Mouse (Mus musculus) midbrain, embryonic 13.5 days (tissue): ENCODE data around the gene Mtg1. TPM values are rescaled to one million over a fixed set of nuclear protein-coding genes. Genes with fewer than 3 reads are reported as not detected.

Experiments
- ATAC-seq: fragments of 200-750 bp; cut with Nextera tagmentation; 2 replicates; pipeline ENCODE4 v1.8.0; 2017; ENCODE audit warnings: mild to moderate bottlenecking, moderate TSS enrichment, moderate library complexity
- H3K27ac ChIP-seq: fragments of 300-500 bp; sonication (generic); 2 replicates; pipeline ENCODE4 v1.5.1; 2015; ENCODE audit warnings: inconsistent platforms, mild to moderate bottlenecking, moderate library complexity
- H3K27me3 ChIP-seq: fragments of 300-500 bp; sonication (generic); 2 replicates; pipeline ENCODE4 v1.6.1; 2015; ENCODE audit warnings: mild to moderate bottlenecking, inconsistent platforms
- H3K36me3 ChIP-seq: fragments of 300-500 bp; sonication (generic); 2 replicates; pipeline ENCODE4 v1.6.1; 2015; ENCODE audit warnings: mild to moderate bottlenecking, inconsistent platforms
- H3K4me1 ChIP-seq: fragments of 300-500 bp; sonication (generic); replicated peaks from 2 replicates; pipeline ENCODE4 v1.6.1; 2015; ENCODE audit warnings: inconsistent platforms
- H3K4me2 ChIP-seq: fragments of 300-500 bp; sonication (generic); replicated peaks from 2 replicates; pipeline ENCODE4 v1.6.1; 2015; ENCODE audit warnings: moderate library complexity, mild to moderate bottlenecking, inconsistent platforms
- H3K4me3 ChIP-seq: fragments of 300-500 bp; sonication (generic); replicated peaks from 2 replicates; pipeline ENCODE4 v1.5.1; 2015; ENCODE audit warnings: mild to moderate bottlenecking, inconsistent platforms
- H3K9ac ChIP-seq: fragments of 300-500 bp; sonication (generic); replicated peaks from 2 replicates; pipeline ENCODE4 v1.6.1; 2015; ENCODE audit warnings: mild to moderate bottlenecking, inconsistent platforms
- H3K9me3 ChIP-seq: fragments of 300-500 bp; sonication (generic); 2 replicates; pipeline ENCODE4 v1.6.1; 2016; ENCODE audit warnings: mild to moderate bottlenecking, inconsistent platforms
- WGBS: fragments of 180-500 bp; shearing (Covaris S2); methylation state at CpG from one replicate; pipeline ENCODE4 v1.1.7; 2015; 5-methylcytosine and 5-hydroxymethylcytosine counted together
- polyA plus RNA-seq: library from polyadenylated mRNA; unstranded; fragments of >200 nt; fragmentation: Nextera tagmentation; extraction: Ambion mirVana; gene quantifications from 2 replicates; pipeline ENCODE4 v1.2.1, GENCODE M21; 2015

Gene Mtg1
- polyA plus RNA-seq = 29.2 and 32.8 TPM in 2 replicates

- H3K4me3 ChIP-seq = peak within 1 kb of the TSS; percentile 73
- H3K36me3 ChIP-seq = no peaks in the 10 kb centered on the region; the same call in 1 of the 2 replicates
- H3K9ac ChIP-seq = peak within 1 kb of the TSS; percentile 84
- no peaks in the 10 kb centered on the region for H3K9me3 ChIP-seq
- no peaks in the 10 kb centered on the region for H3K27me3 ChIP-seq
- peaks cover 15% of the 10 kb centered on the region for H3K4me1 ChIP-seq
- peak; percentile 98 for ATAC-seq
- H3K4me2 ChIP-seq = peak within 1 kb of the TSS; percentile 92
- 2% methylated on average over 39 of the region's 39 CpGs for WGBS
- peak within 1 kb of the TSS; percentile 71 for H3K27ac ChIP-seq
These were observed at the start of gene Mtg1 for GRCm38 (mm10) chr7:140137135-140138020. TSS of gene Mtg1 (plus strand) at chr7:140137564.

GRCm38 (mm10) chr7:140090601-140091000, 46.8 kb upstream of the Mtg1 start:
- no peak overlapping the region for H3K4me3 ChIP-seq
- no peaks in the 10 kb centered on the region for H3K4me1 ChIP-seq
- ATAC-seq = no peak
- H3K27ac ChIP-seq = no peak overlapping the region
- 73% methylated on average over 10 of the region's 10 CpGs for WGBS
- H3K9me3 ChIP-seq = no peaks in the 10 kb centered on the region
- no peak overlapping the region for H3K9ac ChIP-seq
- H3K4me2 ChIP-seq = no peak overlapping the region
- no peaks in the 10 kb centered on the region for H3K27me3 ChIP-seq
- no peaks in the 10 kb centered on the region for H3K36me3 ChIP-seq

DNA sequence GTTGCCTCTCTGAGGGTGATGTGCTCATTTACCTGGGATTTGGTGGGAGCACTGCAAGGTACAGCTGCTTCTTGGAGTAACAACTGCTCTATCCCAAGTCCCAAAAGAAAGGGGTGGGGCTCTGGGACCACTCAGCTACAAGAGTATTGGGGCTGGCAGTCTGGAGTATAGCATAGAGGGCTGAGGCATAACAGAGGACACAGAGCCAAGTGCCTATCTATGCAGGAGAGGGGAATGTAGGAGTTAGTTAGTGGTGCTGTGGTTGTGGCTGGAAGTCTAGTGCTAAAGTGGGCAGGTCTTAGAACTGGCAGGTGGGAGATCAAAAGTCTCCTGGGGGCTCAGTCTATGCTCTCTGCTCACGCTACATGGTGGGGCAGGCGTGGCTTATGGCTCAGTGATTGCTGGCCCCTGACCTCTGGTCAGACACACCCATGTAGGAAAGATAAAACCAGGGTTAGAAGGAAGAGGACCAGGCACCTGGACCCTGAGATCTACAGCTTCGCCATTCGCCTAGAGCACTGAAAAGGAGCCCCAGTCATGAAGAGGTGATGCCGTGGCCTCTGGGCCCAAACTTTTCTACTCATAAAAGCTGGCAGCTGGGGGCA, 44.3 kb upstream of the Mtg1 start, which contains the start of gene Prap1:
Prap1 (plus strand) TSS at position 472 of the 605 bp plus-strand sequence.
- Histone ChIP-seq H3K9ac (no peak within 1 kb of the TSS), H3K27me3 (no peaks in the 10 kb centered on the region), H3K27ac (no peak within 1 kb of the TSS), H3K4me3 (no peak within 1 kb of the TSS), H3K4me2 (no peak within 1 kb of the TSS), H3K9me3 (no peaks in the 10 kb centered on the region), H3K4me1 (no peaks in the 10 kb centered on the region), H3K36me3 (no peaks in the 10 kb centered on the region)
- 76% methylated on average over 5 of the region's 5 CpGs for WGBS
- ATAC-seq = no peak

- no peak for ATAC-seq
- no peaks in the 10 kb centered on the region for H3K4me1 ChIP-seq
- H3K9me3 ChIP-seq = no peaks in the 10 kb centered on the region
- H3K9ac ChIP-seq = no peak overlapping the region
- no peak overlapping the region for H3K4me3 ChIP-seq
- H3K27ac ChIP-seq = no peak overlapping the region
- 72% methylated on average over 5 of the region's 5 CpGs for WGBS
- no peaks in the 10 kb centered on the region for H3K36me3 ChIP-seq
- no peaks in the 10 kb centered on the region for H3K27me3 ChIP-seq
- no peak overlapping the region for H3K4me2 ChIP-seq
These were observed 42.4 kb upstream of the Mtg1 start for GRCm38 (mm10) chr7:140094954-140095353.

DNA sequence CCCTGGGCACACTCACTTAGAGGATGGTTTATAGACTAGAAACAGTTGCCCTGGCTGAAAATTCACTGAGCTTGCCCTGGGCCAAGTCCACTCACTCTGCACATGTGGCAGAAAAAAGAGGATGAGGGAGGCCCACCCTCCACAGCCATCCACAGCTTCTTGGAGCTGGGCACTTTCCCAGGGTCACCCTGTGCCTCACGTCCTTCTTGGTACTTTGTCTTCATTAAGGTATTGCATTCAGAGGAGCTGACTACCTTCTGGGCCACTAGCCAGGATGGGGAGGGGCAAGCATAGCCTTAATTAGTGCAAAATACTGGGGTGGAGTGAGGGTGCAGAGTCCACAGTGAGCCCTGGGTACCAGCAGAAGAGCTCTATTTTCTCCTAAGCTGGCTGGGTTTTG, 41.8 kb upstream of the Mtg1 start:
- no peaks in the 10 kb centered on the region for H3K36me3 ChIP-seq
- no peak overlapping the region for H3K9ac ChIP-seq
- no peak overlapping the region for H3K27ac ChIP-seq
- no peaks in the 10 kb centered on the region for H3K9me3 ChIP-seq
- H3K4me1 ChIP-seq = no peaks in the 10 kb centered on the region
- H3K27me3 ChIP-seq = no peaks in the 10 kb centered on the region
- no peak overlapping the region for H3K4me2 ChIP-seq
- H3K4me3 ChIP-seq = no peak overlapping the region
- ATAC-seq = no peak
- WGBS = 59% methylated on average over 1 of the region's 1 CpGs

- peaks cover 3% of the 10 kb centered on the region; the same call in 1 of the 2 replicates for H3K27me3 ChIP-seq
- no peak for ATAC-seq
- H3K9me3 ChIP-seq = no peaks in the 10 kb centered on the region
- no peaks in the 10 kb centered on the region for H3K36me3 ChIP-seq
- H3K4me3 ChIP-seq = no peak overlapping the region
- H3K4me2 ChIP-seq = no peak overlapping the region
- H3K27ac ChIP-seq = no peak overlapping the region
- no peak overlapping the region for H3K9ac ChIP-seq
- H3K4me1 ChIP-seq = peaks cover 1% of the 10 kb centered on the region; the same call in 1 of the 2 replicates
These were observed 41.3 kb upstream of the Mtg1 start for GRCm38 (mm10) chr7:140096055-140096454.

GRCm38 (mm10) chr7:140098466-140098865, 38.9 kb upstream of the Mtg1 start:
- Histone ChIP-seq H3K27ac (no peak overlapping the region), H3K9me3 (no peaks in the 10 kb centered on the region), H3K9ac (no peak overlapping the region), H3K4me2 (no peak overlapping the region), H3K27me3 (peaks cover 15% of the 10 kb centered on the region), H3K4me1 (peaks cover 18% of the 10 kb centered on the region), H3K4me3 (no peak overlapping the region), H3K36me3 (no peaks in the 10 kb centered on the region)
- 91% methylated on average over 1 of the region's 1 CpGs for WGBS
- no peak for ATAC-seq

DNA sequence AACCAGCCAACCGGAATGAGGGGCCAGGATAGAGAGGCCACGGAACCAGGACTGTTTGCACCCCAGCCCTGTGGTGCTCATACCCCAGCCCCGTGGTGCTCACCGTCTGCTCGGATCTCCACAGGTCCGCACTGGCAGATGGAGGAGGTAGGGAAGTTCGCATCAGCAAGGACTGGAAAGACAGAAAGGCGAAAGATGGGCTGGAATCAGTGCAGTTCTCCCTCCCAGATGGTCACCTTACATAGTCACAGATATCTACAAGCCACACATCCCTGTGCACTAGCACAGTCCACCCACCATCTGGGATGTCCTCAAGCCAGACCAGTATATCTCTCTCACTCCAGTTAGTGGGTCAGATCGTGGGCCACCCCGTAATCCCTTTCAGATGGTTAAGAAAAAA, 35.9 kb upstream of the Mtg1 start:
- peak overlapping the region; percentile 65 for H3K9ac ChIP-seq
- no peaks in the 10 kb centered on the region for H3K9me3 ChIP-seq
- peak overlapping the region; percentile 39 for H3K4me3 ChIP-seq
- peak; percentile 31; the same call in 1 of the 2 replicates for ATAC-seq
- H3K27ac ChIP-seq = no peak overlapping the region
- H3K27me3 ChIP-seq = peaks cover 15% of the 10 kb centered on the region
- H3K4me1 ChIP-seq = peaks cover 18% of the 10 kb centered on the region
- H3K36me3 ChIP-seq = peaks cover 19% of the 10 kb centered on the region
- H3K4me2 ChIP-seq = peak overlapping the region; percentile 65
- WGBS = 72% methylated on average over 10 of the region's 10 CpGs

DNA sequence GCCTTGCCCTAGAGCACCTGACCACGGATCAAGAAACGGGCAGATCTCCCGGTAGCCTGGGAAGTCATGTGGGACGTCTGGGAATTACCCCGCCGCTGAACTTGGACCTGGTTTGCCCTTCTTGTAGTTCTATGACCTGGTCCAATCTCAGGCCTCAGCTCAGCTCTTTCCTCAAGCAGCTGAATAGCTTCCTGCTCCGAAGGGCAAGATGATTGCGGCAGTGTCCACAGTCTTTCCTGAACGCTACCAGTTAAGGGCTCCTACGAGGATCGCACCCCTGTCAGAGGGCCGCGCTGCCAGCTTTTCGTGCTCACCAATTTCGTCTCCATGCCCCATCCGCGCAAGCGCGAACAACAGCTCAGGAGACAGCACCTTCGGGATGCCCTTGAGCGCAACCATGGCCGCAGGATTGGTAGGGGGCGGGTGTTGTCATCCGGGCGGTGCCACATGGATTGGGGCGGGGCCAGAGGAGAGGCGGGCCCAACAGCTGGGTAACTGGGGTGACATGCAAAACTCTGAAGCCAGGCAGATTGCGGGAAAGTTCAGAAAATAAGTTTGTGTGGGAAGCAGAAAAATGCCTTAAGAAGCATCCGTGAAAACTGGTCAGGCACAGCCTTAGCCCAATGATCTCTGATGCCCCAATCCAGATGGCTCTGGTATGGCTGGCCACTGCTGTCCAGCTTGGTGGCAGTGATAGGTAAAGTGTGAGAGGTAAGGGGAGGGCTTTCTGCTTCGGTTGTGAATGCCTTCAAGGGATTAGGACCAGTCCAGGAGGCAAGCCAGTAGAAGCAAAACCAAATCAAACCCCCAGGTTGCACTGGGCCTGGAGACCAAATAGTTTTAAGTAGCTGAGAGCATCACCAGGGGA, 35.1 kb upstream of the Mtg1 start, which contains the start of gene Fuom:
Fuom (minus strand) TSS at position 449 of the 868 bp plus-strand sequence.
- Histone ChIP-seq H3K27ac (no peak within 1 kb of the TSS), H3K27me3 (peaks cover 15% of the 10 kb centered on the region), H3K4me3 (peak within 1 kb of the TSS; percentile 39), H3K4me2 (peak within 1 kb of the TSS; percentile 65), H3K9me3 (no peaks in the 10 kb centered on the region), H3K36me3 (peaks cover 24% of the 10 kb centered on the region), H3K9ac (peak within 1 kb of the TSS; percentile 65), H3K4me1 (peaks cover 18% of the 10 kb centered on the region)
- WGBS = 2% methylated on average over 30 of the region's 30 CpGs
- peak; percentile 87 for ATAC-seq

GRCm38 (mm10) chr7:140104009-140104408, 33.4 kb upstream of the Mtg1 start:
- no peak for ATAC-seq
- Histone ChIP-seq H3K9me3 (no peaks in the 10 kb centered on the region), H3K4me1 (peaks cover 18% of the 10 kb centered on the region), H3K27me3 (peaks cover 15% of the 10 kb centered on the region), H3K9ac (no peak overlapping the region), H3K27ac (no peak overlapping the region), H3K4me3 (no peak overlapping the region), H3K4me2 (no peak overlapping the region), H3K36me3 (peaks cover 42% of the 10 kb centered on the region)
- WGBS = 86% methylated on average over 4 of the region's 4 CpGs

GRCm38 (mm10) chr7:140111943-140112342, 25.4 kb upstream of the Mtg1 start:
- H3K9me3 ChIP-seq = no peaks in the 10 kb centered on the region
- H3K27me3 ChIP-seq = no peaks in the 10 kb centered on the region
- no peak for ATAC-seq
- H3K4me1 ChIP-seq = peaks cover 14% of the 10 kb centered on the region
- H3K27ac ChIP-seq = no peak overlapping the region
- WGBS = 74% methylated on average over 3 of the region's 3 CpGs
- no peak overlapping the region for H3K4me2 ChIP-seq
- H3K9ac ChIP-seq = no peak overlapping the region
- no peak overlapping the region for H3K4me3 ChIP-seq
- peaks cover 60% of the 10 kb centered on the region for H3K36me3 ChIP-seq
